In the genomic region with DNA sequence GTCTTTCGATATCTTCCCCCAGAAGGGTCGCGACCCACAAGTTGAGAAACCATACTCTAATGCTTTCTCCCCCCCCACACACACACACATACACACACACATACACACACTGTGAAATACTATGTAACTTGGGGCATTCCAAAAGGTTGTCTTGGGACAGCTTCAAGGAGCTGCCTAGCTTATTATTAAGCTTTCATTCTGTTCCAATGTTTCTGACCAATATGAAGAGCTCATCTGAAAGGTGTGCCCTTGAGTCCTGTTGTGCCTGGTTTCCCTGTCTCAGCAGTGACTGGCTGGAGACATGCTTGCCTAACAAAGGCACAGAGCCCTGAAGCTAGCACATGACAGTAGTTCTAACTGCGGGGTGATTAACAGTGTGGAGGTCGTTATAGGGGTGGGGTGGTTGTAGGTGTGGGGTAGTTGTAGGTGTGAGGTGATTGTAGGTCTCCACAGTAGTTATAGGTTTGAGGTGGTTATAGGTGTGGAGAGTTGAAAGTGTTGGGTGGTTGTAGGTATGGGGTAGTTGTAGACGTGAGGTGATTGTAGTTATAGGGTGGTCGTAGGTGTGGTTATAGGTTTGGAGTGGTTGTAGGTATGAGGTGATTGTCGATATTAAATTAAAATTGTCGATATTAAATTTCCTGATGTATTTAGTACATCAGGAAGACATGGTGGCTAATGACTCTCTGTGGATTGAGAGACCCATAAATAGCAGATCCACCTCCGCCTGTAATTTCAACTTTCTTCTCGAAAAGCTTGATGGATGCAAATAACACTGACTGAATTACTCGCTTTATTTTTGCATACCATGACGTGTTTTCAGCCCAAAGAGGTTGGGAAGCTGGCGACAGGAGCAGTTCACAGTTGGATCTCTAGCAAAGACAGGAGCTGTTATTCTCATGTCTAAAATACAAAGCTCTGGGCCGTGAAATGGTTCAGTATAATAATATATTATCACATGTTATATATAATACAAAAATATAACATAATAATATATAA, we compare ENCODE assay signal across 27 mouse cellular contexts.
DNase-seq lines count a peak whose midpoint lies in the region; ATAC-seq and TF ChIP-seq lines count a peak whose summit lies in the region.
"Had no signal": no experiment of that assay in that cellular context is flagged by ENCODE, and none has a peak within 500 bp of the region (broad histone marks: within the 10 kb centered on the region; RNA-seq: fewer than 3 reads in every experiment).

No protein-coding gene starts in this region.

- no peak overlapping the region for H3K9ac ChIP-seq in hindbrain, embryonic 16.5 days (ENCODE audit: low read depth, low read length)
- no peak overlapping the region for H3K9ac ChIP-seq in hindbrain, embryonic 11.5 days (ENCODE audit: low read depth, low read length)
- H3K9ac ChIP-seq in kidney, postnatal 0 days (ENCODE audit: low read depth, low read length), result no peak overlapping the region
- H3K9ac ChIP-seq in kidney, embryonic 15.5 days, result no peak overlapping the region
- H3K9ac ChIP-seq: embryonic facial prominence, embryonic 15.5 days; forebrain, embryonic 13.5 days; heart, embryonic 13.5 days; limb, embryonic 12.5 days; liver, embryonic 15.5 days; lung, embryonic 14.5 days; midbrain, embryonic 15.5 days had no signal

- DNase-seq in hindbrain, embryonic 11.5 days (ENCODE audit: low spot score), result no peak
- DNase-seq in kidney, postnatal 0 days (ENCODE audit: low spot score), result no peak
- peak; percentile 72 for DNase-seq in brain, adult 2 months (ENCODE audit: low read depth, low spot score)
- DNase-seq: adrenal gland, adult 2 months; adrenal gland, postnatal 36 days; B cell, adult 2 months; cerebellum, adult 2 months; cerebellum, postnatal 14 days; gastrocnemius, postnatal 10 days; heart, postnatal 10 days; layer of hippocampus, adult 9-11 months; lung, embryonic 14.5 days; lung, postnatal 14 days; right cerebral cortex, postnatal 4 days had no signal

- H3K36me3 ChIP-seq in hindbrain, embryonic 16.5 days (ENCODE audit: control insufficient read depth, insufficient read depth, low read length), result no peaks in the 10 kb centered on the region
- no peaks in the 10 kb centered on the region for H3K36me3 ChIP-seq in hindbrain, embryonic 11.5 days (ENCODE audit: control insufficient read depth, insufficient read depth, low read length)
- no peaks in the 10 kb centered on the region for H3K36me3 ChIP-seq in kidney, postnatal 0 days (ENCODE audit: insufficient read depth, low read length)
- H3K36me3 ChIP-seq in kidney, embryonic 15.5 days, result 0 out of 2 replicates have a peak, but pooled peaks cover under 1% of the 10 kb centered on the region
- H3K36me3 ChIP-seq: embryonic facial prominence, embryonic 15.5 days; limb, embryonic 12.5 days; liver, embryonic 15.5 days; midbrain, embryonic 15.5 days had no signal

- TF ChIP-seq CTCF in kidney, postnatal 0 days (IDR thresholded peaks at IDR 0.05; ENCODE audit: low read depth), result no peak
- no peak for TF ChIP-seq CTCF in cortical plate, adult 2 months (IDR thresholded peaks at IDR 0.05; ENCODE audit: extremely low read depth, insufficient read depth, low read length)

- no peaks in the 10 kb centered on the region for H3K4me1 ChIP-seq in hindbrain, embryonic 16.5 days (ENCODE audit: control insufficient read depth, insufficient read depth, low read depth, low read length)
- H3K4me1 ChIP-seq in hindbrain, embryonic 11.5 days (replicated peaks; ENCODE audit: control insufficient read depth, insufficient read depth, low read length), result no peaks in the 10 kb centered on the region
- H3K4me1 ChIP-seq in kidney, postnatal 0 days (replicated peaks; ENCODE audit: insufficient read depth, low read length), result 0 out of 2 replicates have a peak, but pooled peaks cover 6% of the 10 kb centered on the region
- peaks cover 19% of the 10 kb centered on the region for H3K4me1 ChIP-seq in kidney, embryonic 15.5 days
- H3K4me1 ChIP-seq in cortical plate, adult 2 months (ENCODE audit: control insufficient read depth, insufficient read depth, low read length), result peaks cover 2% of the 10 kb centered on the region
- H3K4me1 ChIP-seq: embryonic facial prominence, embryonic 15.5 days; forebrain, embryonic 13.5 days; heart, embryonic 13.5 days; liver, embryonic 15.5 days; midbrain, embryonic 15.5 days had no signal

- TF ChIP-seq POLR2A in cortical plate, adult 2 months (IDR thresholded peaks at IDR 0.05; ENCODE audit: extremely low read depth, insufficient read depth, low read length), result 0 out of 2 replicates have a peak, but pooled peaks have one; percentile 17

- 90% methylated on average over 15 of the region's 15 CpGs for WGBS in hindbrain, embryonic 16.5 days
- 93% methylated on average over 15 of the region's 15 CpGs for WGBS in hindbrain, embryonic 11.5 days
- WGBS in kidney, postnatal 0 days, result 92% methylated on average over 15 of the region's 15 CpGs
- 90% methylated on average over 15 of the region's 15 CpGs for WGBS in kidney, embryonic 15.5 days

- H3K27me3 ChIP-seq in hindbrain, embryonic 16.5 days (replicated peaks; ENCODE audit: control insufficient read depth, insufficient read depth, low read length), result no peaks in the 10 kb centered on the region
- H3K27me3 ChIP-seq in hindbrain, embryonic 11.5 days (ENCODE audit: control insufficient read depth, insufficient read depth, low read length), result no peaks in the 10 kb centered on the region
- H3K27me3 ChIP-seq in kidney, postnatal 0 days (ENCODE audit: insufficient read depth, low read length), result no peaks in the 10 kb centered on the region
- H3K27me3 ChIP-seq in kidney, embryonic 15.5 days, result no peaks in the 10 kb centered on the region
- H3K27me3 ChIP-seq: embryonic facial prominence, embryonic 15.5 days; forebrain, embryonic 13.5 days; heart, embryonic 13.5 days; limb, embryonic 12.5 days; liver, embryonic 15.5 days; midbrain, embryonic 15.5 days had no signal

- H3K4me3 ChIP-seq in hindbrain, embryonic 16.5 days (ENCODE audit: low read length), result no peak overlapping the region
- no peak overlapping the region for H3K4me3 ChIP-seq in hindbrain, embryonic 11.5 days (ENCODE audit: low read depth, low read length)
- H3K4me3 ChIP-seq in kidney, postnatal 0 days (replicated peaks; ENCODE audit: low read depth, low read length), result no peak overlapping the region
- H3K4me3 ChIP-seq in kidney, embryonic 15.5 days (replicated peaks), result no peak overlapping the region
- H3K4me3 ChIP-seq in cortical plate, adult 2 months (ENCODE audit: insufficient read depth, low read length), result no peak overlapping the region
- H3K4me3 ChIP-seq: embryonic facial prominence, embryonic 10.5 days; embryonic facial prominence, embryonic 15.5 days; forebrain, embryonic 13.5 days; heart, embryonic 13.5 days; limb, embryonic 12.5 days; liver, embryonic 15.5 days; midbrain, embryonic 10.5 days; midbrain, embryonic 15.5 days had no signal

- H3K4me2 ChIP-seq in hindbrain, embryonic 16.5 days (ENCODE audit: low read length), result no peak overlapping the region
- H3K4me2 ChIP-seq in hindbrain, embryonic 11.5 days (replicated peaks; ENCODE audit: low read depth, low read length), result no peak overlapping the region
- no peak overlapping the region for H3K4me2 ChIP-seq in kidney, postnatal 0 days (ENCODE audit: low read length)
- no peak overlapping the region for H3K4me2 ChIP-seq in kidney, embryonic 15.5 days
- H3K4me2 ChIP-seq: embryonic facial prominence, embryonic 15.5 days; forebrain, embryonic 13.5 days; heart, embryonic 13.5 days; limb, embryonic 12.5 days; liver, embryonic 15.5 days; lung, embryonic 14.5 days; midbrain, embryonic 15.5 days had no signal

- 0 out of 2 replicates have a peak, but pooled peaks have one; percentile 41 for ATAC-seq in hindbrain, embryonic 16.5 days
- ATAC-seq in hindbrain, embryonic 11.5 days (ENCODE audit: low FRiP score), result no peak
- ATAC-seq in kidney, postnatal 0 days (replicated peaks; ENCODE audit: low FRiP score, low read depth), result peak; percentile 63
- no peak for ATAC-seq in kidney, embryonic 15.5 days (replicated peaks; ENCODE audit: low FRiP score)
- ATAC-seq: activated CD4-positive, CD25-positive, alpha-beta regulatory T cell, adult 4 months; forebrain, embryonic 13.5 days; intestine, embryonic 16.5 days; midbrain, embryonic 15.5 days had no signal

- H3K27ac ChIP-seq in hindbrain, embryonic 16.5 days (ENCODE audit: low read depth, low read length), result no peak overlapping the region
- no peak overlapping the region for H3K27ac ChIP-seq in hindbrain, embryonic 11.5 days (ENCODE audit: low read depth, low read length)
- H3K27ac ChIP-seq in kidney, postnatal 0 days, result no peak overlapping the region
- no peak overlapping the region for H3K27ac ChIP-seq in kidney, embryonic 15.5 days
- H3K27ac ChIP-seq in cortical plate, adult 2 months (ENCODE audit: insufficient read depth, low read length), result peak overlapping the region; percentile 79; the same call in 1 of the 2 replicates
- H3K27ac ChIP-seq: embryonic facial prominence, embryonic 10.5 days; embryonic facial prominence, embryonic 15.5 days; forebrain, embryonic 13.5 days; heart, embryonic 13.5 days; limb, embryonic 12.5 days; liver, embryonic 15.5 days; midbrain, embryonic 10.5 days; midbrain, embryonic 15.5 days had no signal

- no peaks in the 10 kb centered on the region for H3K9me3 ChIP-seq in hindbrain, embryonic 16.5 days (ENCODE audit: control insufficient read depth, low read length)
- no peaks in the 10 kb centered on the region for H3K9me3 ChIP-seq in hindbrain, embryonic 11.5 days (ENCODE audit: control insufficient read depth, low read length)
- H3K9me3 ChIP-seq in kidney, postnatal 0 days (replicated peaks; ENCODE audit: low read length), result no peaks in the 10 kb centered on the region
- no peaks in the 10 kb centered on the region for H3K9me3 ChIP-seq in kidney, embryonic 15.5 days (replicated peaks)
- H3K9me3 ChIP-seq: embryonic facial prominence, embryonic 10.5 days; embryonic facial prominence, embryonic 15.5 days; forebrain, embryonic 13.5 days; heart, embryonic 13.5 days; limb, embryonic 12.5 days; liver, embryonic 15.5 days; midbrain, embryonic 10.5 days; midbrain, embryonic 15.5 days had no signal

Comparison
In these comparisons a context has a peak if more than half of its experiments do, and no peak if none do; other contexts are left out.
1. ATAC-seq: peak in hindbrain, embryonic 16.5 days (single experiment) and kidney, postnatal 0 days (single experiment); none in hindbrain, embryonic 11.5 days (single experiment) and kidney, embryonic 15.5 days (single experiment).